Mouse (Mus musculus) c-Kit-positive CD71-positive TER-119-positive erythroid progenitor cells, embryonic 14.5 days (primary cell): ENCODE results near the gene Eci1.
"Not testable (repeated sequence)": the region's sequence is repeated elsewhere in the genome, so short reads cannot be mapped to it uniquely, and the experiment has no call there.

ENCODE experiments used
- DNase-seq: peaks from one replicate; pipeline ENCODE4 v3.0.0-alpha.2; 2013; ENCODE audit warnings: low spot score

The Eci1 gene

DNA sequence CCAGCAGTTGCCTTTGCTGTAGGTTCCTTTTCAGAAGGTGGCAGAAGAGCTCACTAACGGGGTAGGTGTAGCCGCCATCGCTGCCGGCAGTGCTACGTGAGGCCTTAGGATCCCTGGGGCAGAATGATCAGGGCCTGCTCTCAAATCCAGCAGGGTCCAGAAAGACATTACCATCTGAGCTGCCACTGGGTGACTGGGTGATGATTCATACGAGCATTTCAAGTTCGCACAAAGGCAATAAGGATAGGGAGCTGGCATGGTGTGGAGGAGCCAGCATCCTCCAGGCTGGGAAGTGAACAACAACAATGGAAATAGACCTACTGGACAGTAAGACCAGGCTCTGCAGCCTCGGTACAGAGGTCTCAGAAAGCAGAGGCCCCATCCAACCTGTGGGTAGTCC is 13.9 kb downstream of the Eci1 start:
- no peak for DNase-seq

DNA sequence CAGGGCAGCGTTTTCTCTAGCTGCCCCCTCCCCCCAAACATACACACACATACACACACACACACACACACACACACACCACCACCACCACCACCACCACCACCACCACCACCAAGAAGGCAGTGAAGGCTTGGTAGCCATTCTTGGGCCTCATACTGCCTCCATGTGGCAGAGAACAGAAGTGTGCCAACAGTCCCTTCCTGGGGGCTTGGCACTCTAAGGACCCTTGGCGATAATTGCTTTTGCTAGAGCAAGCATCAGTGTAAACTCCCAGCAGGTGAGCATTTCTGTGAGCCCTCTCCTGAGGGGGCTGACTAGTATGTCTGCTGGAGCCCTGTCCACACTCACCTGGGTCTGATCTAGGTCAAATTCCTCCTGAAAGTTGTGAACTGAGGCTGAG is 14.7 kb downstream of the Eci1 start:
- no peak for DNase-seq

DNA sequence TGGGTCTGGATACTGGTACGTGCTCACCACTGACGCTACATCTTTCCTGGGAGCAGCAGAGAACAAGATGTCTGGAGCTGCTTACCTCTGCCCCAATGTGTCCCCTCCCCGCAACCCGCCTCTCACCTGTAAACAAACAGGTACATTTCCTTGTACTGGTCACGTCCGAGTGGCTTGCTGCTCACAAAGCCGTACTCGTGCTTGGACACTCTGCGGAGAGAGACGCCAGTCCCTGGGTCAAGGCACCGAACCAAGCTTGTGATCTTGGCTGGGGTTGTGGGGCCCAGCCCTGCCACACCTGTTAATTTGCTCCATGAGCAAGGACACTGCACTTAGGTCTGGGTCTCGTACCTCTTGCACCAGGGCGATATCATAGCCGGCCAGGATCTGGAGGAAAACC is 15.7 kb downstream of the Eci1 start:
- no peak for DNase-seq

DNA sequence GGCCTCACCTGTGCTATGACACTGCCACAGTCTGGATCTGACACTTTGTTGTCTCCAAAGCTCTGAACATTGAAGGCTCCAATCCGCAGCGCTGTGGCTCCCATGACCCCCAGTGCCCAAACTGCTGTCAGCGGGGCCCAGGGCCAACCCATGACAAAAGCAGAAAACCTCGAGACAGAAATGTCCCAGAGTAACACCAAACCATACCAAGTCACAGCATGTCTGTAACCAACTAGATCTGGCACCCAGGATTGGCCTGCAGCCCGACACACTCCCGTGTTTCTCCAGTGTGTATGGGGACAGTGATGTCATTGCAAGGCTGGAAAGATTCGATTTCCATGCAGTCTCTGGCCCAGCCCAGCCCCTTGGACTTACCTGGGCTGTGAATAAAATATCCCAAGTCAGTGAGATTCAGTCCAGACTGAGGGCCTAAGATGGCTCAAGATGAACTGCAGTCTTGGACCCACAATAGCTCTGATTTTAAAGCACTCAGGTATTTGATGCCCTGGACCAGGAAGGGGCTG is 16.3 kb downstream of the Eci1 start, which contains the start of gene Dnase1l2:
Dnase1l2 (minus strand) TSS at position 474 of the 524 bp plus-strand sequence.
- DNase-seq: no peak

- DNase-seq: no peak
Observed at GRCm38 (mm10) chr17:24443409-24443808, 17.0 kb downstream of the Eci1 start.

DNA sequence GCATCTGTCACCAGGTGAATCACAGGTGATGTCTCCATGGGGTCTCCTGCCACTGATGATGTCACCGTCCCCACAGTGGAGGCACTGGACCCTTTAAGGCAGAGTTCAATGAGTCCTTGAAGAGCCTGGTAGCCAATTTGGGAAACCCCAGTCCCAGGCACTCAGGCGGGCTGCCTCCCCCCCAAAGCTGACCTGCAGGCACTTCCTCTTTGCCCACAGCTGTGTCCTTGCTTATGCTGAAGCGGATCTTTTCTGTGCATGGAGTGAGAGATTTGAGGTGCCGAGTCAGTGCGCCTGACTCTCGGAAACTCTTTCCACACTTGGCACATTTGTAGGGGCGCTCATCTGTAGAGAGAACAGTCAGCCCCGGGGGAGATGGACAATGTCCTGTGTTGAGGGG is 20.1 kb downstream of the Eci1 start:
- DNase-seq: no peak

DNA sequence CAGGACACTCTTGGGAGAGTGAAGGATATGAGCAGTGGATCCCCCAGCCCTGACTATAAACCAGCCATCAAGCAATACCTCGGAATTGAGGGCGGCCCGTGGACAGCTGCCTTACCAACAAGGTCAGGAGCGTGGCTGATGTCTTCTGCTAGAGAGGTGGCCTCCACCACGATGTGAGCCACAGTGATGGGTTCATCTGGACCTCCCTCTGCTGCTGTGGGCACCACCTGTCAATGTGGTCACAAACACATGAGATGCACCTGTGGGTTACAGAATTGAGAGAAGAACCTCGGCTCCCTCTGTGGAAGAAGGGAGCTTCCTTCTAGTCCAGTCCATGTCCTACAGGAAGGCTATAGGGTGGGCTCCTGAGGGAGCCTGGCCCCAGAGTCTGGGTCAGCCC is 23.1 kb downstream of the Eci1 start:
- DNase-seq: no peak

DNA sequence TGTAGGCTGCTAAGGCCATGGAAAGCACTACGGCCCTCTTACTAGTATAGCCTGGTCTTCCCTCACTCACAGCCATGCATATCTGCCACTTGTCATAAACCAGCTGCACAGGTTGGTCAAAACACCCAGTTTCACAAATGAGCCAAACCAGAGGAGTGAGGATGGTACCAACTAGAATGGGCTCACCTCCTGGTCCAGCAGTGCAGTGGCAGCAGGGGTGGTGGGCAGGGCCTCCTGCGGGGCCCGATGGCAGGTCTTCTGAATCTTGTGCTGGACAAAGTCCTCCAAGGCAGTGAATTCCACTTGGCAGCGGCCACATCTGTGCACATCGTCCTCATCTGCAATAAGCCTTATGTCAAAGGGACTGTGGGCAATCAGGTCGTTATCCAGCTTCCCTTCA is 24.8 kb downstream of the Eci1 start:
- DNase-seq: no peak

GRCm38 (mm10) chr17:24453372-24453771 is 26.9 kb downstream of the Eci1 start:
- DNase-seq: no peak

GRCm38 (mm10) chr17:24454218-24454755 is 27.8 kb downstream of the Eci1 start:
- peak; percentile 57 for DNase-seq

DNA sequence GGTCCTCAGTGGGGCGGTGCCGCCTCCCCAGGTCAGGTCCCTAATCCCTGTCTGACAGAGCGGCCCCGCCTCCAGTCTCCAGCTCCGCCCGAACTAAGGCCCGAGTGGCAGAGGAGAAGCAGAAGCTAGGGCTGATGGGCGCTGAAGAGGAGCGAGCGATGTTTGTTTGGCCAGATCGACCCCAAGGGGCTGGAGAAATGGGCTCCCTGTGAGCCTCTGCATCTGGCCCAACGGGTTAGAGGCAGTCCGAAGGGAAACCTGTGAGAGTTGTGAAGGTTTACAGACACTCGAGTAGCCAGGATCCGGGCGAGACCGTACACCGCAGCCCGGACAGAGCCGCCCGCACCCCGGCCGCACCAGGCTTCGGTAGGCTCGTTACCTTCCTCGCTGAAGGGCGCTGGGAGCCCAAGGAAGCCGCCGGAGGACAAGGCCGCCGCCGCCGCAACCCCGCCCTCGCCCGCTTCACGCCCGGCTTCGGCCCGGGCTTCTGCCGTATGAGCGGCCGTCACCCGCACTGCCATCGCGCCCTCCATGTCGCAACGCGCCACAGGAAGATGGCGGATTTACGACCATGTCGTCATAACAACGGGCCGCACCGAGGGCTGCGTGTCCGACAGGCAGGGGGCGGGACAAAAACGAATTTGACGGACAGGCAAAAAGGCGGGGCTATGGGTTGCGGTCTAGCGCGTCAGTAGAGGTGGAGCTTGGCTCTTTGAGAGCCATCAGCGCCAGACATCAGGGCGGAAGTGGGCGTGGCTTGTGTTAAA is 28.5 kb downstream of the Eci1 start:
- peak; percentile 99 for DNase-seq

- DNase-seq: not testable (repeated sequence)
Observed at GRCm38 (mm10) chr17:24455523-24456206, 29.2 kb downstream of the Eci1 start.

DNA sequence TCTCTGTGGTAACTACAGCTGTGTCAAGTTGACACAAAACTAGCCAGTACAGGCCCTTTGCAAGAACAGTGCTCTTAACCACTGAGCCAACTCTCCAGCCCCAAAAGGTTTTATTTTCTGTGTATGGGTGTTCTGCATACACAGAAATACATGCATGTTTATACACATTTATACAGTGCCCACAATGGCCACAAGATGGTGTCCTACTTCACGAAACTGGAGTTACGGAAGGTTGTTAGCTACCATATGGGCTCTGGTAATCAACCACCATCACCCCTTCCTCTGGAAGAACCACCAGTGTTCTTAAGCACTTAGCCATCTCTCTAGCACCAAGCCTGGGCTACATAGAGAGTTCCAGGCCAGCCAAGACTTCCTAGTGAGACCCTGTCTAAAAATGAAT is 35.1 kb downstream of the Eci1 start:
- DNase-seq: peak; percentile 57

GRCm38 (mm10) chr17:24462932-24463331 is 36.5 kb downstream of the Eci1 start:
- no peak for DNase-seq

DNA sequence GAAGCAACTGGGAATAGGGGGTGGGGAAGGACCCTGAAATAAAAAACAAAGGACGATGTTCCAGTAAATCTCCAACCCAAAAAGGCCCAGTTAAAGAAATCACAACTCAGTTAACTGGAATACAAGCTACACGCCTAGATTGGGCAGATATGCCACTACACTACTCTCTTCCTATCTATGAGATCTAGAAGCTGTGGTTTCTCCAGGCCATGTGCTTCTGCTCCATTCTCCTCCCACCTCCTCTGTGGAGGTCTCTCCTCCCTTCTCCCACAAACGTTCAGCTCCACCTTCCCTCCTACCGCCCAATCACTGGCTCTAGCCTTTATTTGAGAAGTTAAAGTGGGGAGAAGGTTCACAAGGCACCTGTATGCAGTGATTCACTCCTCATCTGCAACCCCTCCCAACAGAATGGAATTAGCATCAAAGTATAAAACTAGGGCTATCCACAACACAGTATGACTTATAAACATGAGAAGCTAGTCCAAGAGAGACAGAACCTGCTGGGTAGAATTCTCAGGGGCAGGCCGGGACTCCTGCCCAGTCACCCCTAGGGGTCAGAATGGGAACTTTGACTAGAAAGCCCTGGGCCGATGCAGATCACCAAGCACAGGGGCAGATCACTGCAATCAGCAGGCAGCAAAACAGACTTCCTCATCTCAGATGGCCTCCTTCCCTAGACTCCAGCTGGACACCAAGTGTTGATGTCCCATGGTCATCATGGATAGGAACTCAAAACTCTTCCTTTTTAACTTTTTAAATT is 37.1 kb downstream of the Eci1 start:
- DNase-seq: peak; percentile 26

- no peak for DNase-seq
Observed at GRCm38 (mm10) chr17:24468636-24469246, 42.3 kb downstream of the Eci1 start.

GRCm38 (mm10) chr17:24469336-24469909 is 43.0 kb downstream of the Eci1 start:
- DNase-seq: no peak

GRCm38 (mm10) chr17:24469910-24470602 is 43.6 kb downstream of the Eci1 start, which contains the start of the genes E4f1 and Pgp:
Gene E4f1 (minus strand): TSS chr17:24470313.
Gene Pgp (plus strand): TSS chr17:24470392.
- DNase-seq: peak; percentile 98

DNA sequence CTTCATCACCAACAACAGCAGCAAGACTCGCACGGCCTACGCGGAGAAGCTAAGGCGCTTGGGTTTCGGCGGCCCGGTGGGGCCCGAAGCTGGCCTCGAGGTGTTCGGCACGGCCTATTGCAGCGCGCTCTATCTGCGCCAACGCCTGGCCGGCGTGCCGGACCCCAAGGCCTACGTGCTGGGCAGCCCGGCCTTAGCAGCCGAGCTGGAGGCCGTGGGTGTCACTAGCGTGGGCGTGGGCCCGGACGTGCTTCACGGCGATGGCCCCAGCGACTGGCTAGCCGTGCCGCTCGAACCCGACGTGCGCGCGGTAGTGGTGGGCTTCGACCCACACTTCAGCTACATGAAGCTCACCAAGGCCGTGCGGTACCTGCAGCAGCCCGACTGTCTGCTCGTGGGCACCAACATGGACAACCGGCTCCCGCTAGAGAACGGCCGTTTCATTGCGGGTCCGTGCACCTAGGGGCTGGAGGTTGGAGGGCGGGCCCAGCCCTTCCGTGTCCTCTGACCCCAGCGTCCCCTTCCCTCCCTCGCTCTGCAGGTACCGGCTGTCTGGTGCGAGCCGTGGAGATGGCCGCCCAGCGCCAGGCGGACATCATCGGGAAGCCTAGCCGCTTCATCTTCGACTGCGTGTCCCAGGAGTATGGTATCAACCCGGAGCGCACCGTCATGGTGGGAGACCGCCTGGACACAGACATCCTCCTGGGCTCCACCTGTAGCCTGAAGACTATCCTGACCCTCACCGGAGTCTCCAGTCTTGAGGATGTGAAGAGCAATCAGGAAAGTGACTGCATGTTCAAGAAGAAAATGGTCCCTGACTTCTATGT is 44.5 kb downstream of the Eci1 start:
- DNase-seq: peak; percentile 23

DNA sequence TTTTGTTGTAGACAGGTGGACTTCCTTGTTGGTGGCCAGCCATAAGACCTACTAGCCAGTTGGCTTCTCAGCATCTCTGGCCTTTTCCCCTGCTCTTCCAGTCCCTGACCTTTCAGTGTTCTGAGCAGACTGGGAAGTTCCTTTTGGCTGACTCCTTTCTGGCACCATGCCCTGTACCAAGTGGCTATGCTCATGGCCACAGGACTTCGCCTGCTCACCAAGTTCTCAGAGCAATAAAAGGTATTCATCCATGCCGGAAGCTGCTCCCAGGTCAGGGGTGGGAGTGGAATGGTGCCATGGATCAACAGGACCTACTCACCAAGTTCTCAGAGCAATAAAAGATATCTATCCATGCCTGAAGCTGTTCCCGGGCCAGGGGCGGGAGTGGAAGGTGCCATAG is 46.1 kb downstream of the Eci1 start:
- no peak for DNase-seq
